Mouse (Mus musculus): ENCODE results near the gene Cds2. TPM values are rescaled to one million over a fixed set of nuclear protein-coding genes. Genes with fewer than 3 reads are reported as not detected.

Gene Cds2
- polyA plus RNA-seq, 1 experiment from 2014 or later = 43.7 TPM

DNA sequence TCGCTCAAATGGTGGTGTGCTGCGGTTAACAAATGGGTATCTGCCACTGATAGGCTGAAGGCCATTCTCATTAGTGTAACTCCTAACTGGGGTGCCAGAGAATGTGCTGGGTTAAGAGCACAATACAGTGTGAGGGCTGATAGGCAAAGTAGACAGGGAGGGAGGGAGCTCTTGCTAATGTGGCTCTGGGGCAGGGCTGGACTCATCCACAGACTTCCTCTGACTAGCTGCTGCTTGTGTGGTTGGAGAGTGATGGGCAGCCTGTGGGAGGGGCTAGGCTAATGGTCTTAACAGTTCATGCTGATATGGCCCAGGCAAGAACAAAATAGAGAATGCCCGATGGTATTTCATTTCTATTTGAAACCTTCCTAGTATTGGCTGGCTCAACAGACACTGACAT lies 78.3 kb downstream of the Cds2 start:
- 97% methylated on average over 3 of the region's 3 CpGs for WGBS
- H3K9ac ChIP-seq = no peak overlapping the region

DNA sequence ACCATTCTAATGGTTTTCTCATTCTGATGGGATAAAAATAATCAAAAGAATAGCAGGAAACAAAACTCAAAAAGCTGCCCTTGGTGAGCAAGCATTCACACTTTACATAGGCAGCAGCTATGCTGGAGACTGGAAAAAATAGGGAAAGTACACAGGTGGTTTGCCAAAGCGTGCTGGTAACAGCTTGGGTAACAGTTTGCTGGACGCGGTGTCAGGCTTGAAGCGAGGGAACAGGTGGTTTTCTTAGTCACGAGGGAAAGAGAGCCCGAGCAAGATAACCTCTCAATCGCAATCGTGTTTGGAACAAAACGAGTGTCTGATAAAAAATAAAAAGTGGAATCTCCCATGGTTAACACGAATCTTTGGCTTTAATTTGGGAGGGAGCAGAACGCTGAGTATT lies 80.9 kb downstream of the Cds2 start:
- Histone ChIP-seq H3K9me3 (replicated peaks) (no peaks in the 10 kb centered on the region), H3K4me3 (no peak overlapping the region), H3K9ac (no peak overlapping the region), H3K27me3 (no peaks in the 10 kb centered on the region), H3K36me3 (no peaks in the 10 kb centered on the region), H3K4me2 (replicated peaks) (no peak overlapping the region), H3K27ac (no peak overlapping the region), H3K4me1 (no peaks in the 10 kb centered on the region)
- no peak for ATAC-seq (ENCODE audit: low FRiP score)
- WGBS = 90% methylated on average over 11 of the region's 11 CpGs

More for the DNA sequence above, 78.3 kb downstream of the Cds2 start:
- Histone ChIP-seq H3K4me2 (replicated peaks) (no peak overlapping the region), H3K36me3 (no peaks in the 10 kb centered on the region), H3K9me3 (replicated peaks) (no peaks in the 10 kb centered on the region), H3K4me1 (no peaks in the 10 kb centered on the region), H3K4me3 (no peak overlapping the region), H3K27ac (no peak overlapping the region), H3K27me3 (no peaks in the 10 kb centered on the region)
- ATAC-seq (ENCODE audit: low FRiP score) = no peak

Other genes with a start within 250 kb of the Cds2 start
- gene Rassf2, start 232.9 kb upstream of the Cds2 start, polyA plus RNA-seq (2016; fragmentation: Nextera tagmentation; extraction: Ambion mirVana) = 29.2 and 30.9 TPM in 2 replicates
- gene Slc23a2, start 118.0 kb upstream of the Cds2 start, polyA plus RNA-seq (2016; fragmentation: Nextera tagmentation; extraction: Ambion mirVana) = 17.1 and 19.8 TPM in 2 replicates
- gene Tmem230, start 15.3 kb upstream of the Cds2 start, polyA plus RNA-seq (2016; fragmentation: Nextera tagmentation; extraction: Ambion mirVana) = 56.5 and 60.9 TPM in 2 replicates
- 173 and 178 TPM in 2 replicates for gene Pcna, start 9.8 kb upstream of the Cds2 start, polyA plus RNA-seq (2016; fragmentation: Nextera tagmentation; extraction: Ambion mirVana)
- 1.1 and 1.4 TPM in 2 replicates for gene Prokr2, start 122.3 kb downstream of the Cds2 start, polyA plus RNA-seq (2016; fragmentation: Nextera tagmentation; extraction: Ambion mirVana)

All from hindbrain, embryonic 12.5 days (tissue).